Mouse (Mus musculus) c-Kit-negative CD71-positive TER-119-positive erythroid progenitor cells, embryonic 14.5 days (primary cell): ENCODE data around the gene Slc35f2.

ENCODE experiments used
- DNase-seq: peaks from one replicate; pipeline ENCODE4 v3.0.0-alpha.2; 2013; ENCODE audit warnings: low read depth, low spot score

Gene Slc35f2

DNA sequence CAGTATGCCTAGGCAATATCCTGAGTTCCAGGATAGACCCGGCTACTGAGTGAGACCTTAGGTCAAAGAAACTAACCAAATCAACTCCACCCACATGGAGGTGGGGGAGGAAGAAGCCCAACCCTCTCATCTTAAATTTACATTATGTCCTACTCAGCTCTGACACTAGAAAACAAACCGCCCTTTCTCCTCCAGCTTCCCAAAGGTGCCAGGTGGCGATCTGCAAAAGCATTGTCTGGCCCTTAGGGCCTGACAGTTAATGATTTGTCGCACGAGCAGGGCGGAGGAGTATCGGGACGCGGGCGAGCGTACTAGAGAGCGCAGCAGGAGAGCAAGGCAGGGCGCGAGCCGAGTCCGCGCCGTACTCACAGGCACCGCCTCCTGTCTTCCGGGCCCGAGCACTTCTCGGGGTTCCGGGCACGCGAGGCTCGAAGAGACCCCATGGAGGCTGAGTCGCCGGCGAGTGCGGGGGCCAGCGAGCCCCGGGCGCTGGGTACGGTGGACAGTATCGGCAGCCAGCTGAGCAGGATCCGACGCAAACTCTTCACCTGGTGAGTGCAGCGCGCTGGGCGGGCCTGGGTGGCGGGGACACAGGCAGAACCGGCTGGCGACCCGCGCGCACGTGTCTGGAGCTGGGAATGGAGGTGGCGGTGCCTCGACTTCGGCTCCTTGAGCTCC is at the start of gene Slc35f2:
TSS of gene Slc35f2 (plus strand) at position 195 of the 678 bp plus-strand sequence.
- DNase-seq, result no peak

DNA sequence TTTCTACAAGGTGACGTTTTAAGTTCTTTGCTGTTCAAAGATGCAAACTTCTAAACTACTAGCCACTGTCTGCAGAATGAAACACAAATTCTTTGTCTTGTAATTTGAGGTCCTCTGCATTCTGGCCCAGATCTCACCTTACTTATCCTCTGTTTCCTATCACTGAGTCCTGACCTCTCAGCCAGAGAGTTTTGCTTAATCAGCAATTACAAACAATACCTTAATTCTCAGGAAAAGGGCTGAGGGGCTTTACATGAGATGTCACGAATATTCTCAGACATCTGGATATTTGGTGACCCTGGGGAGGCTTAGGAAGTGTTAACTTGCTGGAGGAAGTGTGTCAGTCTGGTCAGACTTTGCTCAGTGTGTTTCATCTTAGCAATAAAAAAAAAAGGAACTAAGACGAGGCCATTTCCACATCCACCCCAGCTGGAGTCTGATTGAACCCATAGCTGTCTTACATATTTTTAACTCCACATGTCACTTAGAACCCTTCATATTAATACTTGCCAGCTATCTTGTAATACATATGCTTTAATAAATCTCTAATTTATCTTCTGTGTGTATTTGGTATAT is 30.4 kb upstream of the Slc35f2 start:
- DNase-seq, result no peak

DNA sequence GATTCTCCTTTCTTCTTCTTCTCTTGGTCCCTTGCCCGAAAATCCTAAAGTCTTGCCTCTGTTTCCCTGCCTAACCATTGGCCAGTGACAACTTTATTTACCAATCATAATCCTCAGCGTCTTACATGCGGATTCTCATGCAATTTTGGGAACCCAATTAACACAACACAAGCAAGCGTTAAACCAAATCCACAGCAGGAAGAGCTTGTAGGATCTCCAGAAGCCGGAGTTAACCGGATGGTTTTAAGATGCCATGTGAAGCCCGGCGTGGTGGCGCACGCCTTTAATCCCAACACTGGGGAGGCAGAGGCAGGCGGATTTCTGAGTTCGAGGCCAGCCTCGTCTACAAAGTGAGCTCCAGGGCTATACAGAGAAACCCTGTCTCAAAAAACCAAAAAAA is 20.9 kb upstream of the Slc35f2 start:
- no peak for DNase-seq

DNA sequence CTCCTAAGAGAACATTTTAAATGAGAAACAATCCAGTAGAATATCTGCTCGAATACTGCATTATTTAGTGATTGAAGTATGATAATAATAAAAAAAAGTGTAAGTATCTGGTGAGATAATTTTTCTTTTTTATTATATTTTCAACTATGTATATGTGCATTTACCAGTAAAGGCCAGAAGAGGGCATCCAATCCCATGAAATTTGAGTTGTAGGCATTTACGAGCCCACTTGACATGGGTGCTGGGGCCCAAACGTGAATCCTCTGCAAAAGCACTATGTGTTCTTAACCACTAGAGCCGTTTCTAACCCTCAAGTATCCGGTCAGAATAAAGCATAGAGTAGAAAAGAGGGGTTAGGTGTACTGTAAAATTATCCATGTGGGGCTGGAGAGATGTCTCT is 20.4 kb upstream of the Slc35f2 start:
- no peak for DNase-seq

DNA sequence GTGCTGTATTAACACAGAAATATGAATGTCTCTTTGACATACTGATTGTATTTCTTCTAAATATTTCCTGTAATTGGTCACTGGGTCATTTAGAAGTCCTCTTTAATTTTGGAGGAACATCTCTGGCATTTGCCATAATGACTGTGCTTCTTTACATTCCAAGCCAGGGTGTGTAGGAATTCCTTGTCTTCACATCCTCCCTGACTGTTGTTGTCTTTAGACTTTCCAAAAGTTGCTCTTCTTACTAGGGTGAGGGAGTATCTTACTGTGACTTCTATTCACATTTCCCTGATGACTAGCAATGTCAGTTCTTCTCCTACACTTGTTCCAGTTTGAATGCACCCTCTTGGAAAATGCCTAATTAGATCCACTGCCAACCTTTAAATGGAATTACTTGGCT is 16.5 kb upstream of the Slc35f2 start:
- DNase-seq, result no peak

DNA sequence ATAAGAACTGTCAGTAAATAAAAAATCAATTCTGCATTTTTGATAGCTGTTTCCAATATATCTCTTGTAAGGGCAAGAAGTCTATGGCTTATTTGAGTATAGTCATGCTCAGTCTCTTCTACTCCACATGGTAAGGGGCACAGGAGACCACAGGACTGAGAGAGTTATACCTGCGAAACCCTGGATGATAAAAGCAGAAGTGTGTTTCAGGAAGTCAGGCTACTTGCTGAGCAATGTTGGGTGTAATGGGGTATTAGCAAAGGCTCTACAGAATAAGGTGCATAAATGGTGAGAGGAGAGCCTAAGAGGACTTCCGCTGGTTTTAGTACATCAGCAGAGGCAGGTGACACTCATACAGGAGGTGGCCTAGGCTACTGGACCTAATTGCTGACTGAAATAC is 13.2 kb upstream of the Slc35f2 start:
- DNase-seq, result no peak

DNA sequence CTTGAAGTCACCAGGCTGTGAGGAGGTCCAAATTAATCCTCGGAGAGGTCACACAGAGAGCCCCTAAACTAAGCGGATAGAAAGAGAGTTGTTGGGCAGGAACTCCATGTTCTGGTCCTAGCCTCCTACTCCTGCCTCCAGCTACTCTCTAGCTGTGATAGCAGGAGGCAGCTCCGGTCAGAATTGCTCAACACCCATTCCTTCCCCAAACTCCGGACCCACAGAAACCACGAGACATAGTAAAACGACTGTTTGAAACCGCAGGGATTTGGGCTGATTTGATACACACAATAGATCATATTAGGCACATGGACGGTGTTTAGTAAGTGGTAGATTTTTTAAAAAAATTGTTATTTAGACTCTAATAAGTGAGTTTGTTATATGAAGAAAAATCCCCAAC is 6.6 kb upstream of the Slc35f2 start:
- DNase-seq, result no peak

DNA sequence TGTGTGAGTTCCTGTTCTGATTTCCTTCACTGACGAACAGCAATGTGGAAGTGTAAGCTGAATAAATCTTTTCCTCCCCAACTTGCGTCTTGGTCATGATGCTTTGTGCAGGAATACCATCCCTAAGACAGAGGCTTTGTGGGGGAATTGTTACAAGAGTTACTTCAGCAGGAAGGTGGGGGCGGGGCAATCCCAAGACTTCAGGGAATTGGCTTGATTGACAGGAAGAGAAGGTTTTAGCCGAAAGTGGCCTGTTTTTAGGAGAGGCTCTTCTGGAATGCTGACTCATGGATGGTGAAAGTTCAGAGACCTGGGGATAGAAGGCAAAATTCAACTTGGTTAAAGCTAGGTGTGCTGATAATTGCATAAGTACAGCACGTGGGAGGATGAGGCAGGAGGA is 2.9 kb upstream of the Slc35f2 start:
- DNase-seq, result no peak

DNA sequence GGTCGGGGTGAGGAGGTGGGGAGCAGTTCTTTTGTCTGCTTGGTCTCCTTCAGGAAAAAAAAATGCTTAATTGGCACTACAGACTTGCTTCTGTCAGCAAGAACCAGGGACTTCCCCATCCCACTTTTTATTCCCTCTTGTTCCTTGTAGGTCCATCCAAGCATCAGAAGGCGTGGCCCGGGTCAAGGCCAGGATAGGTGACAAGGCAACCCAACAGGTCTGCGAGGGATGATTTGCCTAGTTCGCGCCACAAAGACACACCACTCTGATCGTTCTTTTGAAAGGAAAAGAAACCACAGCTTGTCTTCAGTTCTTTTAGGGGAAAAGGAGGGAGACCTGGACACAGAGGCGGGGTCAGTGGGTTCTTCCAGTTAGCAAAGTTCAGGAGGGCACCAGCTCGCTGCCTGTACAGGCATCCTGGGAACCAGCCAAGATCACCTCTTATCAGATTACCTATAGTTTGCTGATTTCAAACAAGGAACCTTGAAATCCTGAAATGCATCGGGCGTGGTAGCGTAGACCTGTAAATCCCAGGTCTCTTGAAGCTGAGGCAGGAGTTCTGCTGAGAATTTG is 481 bp upstream of the Slc35f2 start:
- DNase-seq, result no peak

DNA sequence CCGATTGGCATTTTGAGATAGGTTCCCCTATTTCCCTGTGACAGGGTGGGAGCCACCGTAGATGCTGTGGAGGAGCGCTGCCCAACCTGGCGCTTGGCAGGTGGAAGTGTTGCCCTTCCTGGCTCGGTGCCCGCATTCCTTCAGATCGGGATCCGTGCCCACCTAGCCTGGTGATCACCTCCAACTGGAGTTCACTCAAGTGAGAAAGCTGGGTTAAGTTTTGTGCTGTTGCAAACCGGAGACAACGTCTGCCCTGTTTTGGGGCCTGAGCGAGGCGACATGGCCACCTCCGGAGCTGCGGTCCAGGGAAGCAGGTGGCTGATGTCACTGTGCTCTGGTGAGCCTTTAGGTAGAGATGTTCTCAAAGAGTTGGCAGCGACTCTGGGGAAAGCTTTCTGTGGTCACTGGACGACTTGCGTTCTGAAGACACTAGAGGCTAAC is 803 bp downstream of the Slc35f2 start:
- no peak for DNase-seq

DNA sequence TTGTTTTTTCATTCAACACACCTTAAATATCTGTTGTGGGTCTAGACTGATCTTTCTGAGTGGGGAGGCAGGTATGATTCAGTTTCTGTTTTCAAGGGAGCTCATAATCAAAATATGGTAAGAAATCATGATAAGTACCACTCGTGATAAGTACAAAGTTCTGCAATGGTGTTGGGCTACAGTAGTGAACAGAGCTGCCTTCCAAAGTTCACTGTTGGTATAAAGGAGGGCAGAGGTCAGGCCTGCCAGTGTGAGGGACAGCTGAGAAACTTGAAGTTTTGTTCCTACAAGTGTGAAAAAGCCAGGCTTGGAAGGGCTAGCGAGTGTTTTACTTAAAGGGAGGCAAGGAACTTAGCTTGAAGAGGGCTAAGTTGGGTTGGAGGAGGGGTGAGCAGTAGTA is 4.2 kb downstream of the Slc35f2 start:
- no peak for DNase-seq

DNA sequence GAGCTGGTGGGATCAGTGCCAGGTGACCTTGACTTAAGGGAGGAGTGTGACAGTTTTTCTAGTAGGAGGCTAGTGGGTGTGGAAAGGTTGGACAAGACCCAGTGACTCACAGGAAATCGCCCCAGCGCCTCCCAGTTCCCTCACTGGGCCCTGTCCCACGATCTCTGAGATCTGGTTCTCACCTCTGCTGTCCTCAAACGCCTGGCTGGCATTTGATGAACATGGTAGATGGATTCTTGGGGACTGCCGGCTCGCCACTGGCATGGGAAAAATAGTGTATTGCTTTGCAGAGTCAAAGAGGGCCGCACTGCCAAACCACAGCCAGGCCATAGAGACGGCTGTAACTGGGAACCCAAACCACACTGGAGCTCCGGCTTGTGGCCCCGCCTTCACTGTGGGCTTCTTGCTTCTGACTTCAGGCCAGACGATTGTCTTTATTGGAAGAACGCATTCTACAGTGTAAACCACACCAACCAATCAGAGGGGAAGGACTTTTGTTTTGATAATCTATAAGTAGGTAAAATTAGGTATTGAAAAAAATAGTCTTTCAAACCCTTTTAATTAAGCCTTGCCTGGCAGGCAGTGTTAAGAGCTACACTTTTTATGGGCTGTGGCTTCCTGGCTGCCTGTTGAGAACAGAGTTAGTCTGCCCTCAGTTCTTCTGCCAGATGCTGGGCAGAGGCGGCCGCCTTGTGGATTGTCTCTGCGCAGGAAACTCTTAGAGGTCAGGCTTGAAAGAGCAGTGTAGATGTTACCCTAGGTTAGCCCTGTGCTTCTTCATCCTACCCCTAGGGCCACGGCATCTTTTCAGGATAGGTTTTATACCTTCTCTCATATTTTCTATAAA is 15.4 kb downstream of the Slc35f2 start:
- no peak for DNase-seq

DNA sequence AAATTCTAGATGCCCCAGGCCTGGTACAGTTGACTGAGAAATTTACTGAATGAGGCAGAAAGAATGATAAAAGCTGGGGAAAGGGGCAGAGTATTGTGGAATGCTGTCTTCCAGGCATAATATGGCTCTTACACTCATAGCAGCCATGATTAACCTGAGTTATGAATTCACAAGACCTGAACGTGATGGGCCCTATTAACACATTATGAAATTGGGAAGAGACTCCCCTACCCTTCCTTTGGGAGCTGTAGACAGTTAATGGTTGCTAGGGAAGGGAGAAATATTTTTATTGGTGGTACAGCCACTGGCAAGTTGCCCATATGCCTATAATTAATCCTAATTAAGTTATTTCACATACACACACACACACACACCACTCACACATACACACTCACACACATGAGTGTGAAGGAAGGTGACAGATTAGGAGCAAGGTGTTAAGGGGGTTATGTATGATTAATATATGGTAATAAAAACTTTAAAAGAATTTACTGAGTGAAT is 22.5 kb downstream of the Slc35f2 start:
- no peak for DNase-seq

DNA sequence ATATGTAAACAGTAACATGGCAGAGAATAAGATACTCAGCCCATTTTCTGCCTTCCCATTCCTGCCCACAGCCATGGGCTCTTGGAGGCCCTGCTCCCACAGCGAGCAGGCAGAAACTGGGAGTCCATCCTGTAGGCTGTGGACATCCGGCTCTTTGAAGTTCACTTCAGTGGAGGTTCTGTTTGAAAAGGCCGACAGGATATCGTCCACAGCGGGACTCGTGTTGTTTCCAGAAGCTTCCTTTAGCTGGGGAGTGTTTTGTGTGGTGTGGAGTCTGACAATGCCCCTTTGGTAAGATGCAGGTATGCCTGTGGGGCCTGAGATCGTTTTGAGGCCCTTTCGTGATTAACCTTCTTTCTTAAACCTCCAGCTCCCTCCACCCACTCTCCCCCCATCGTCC is 23.2 kb downstream of the Slc35f2 start:
- DNase-seq, result no peak

DNA sequence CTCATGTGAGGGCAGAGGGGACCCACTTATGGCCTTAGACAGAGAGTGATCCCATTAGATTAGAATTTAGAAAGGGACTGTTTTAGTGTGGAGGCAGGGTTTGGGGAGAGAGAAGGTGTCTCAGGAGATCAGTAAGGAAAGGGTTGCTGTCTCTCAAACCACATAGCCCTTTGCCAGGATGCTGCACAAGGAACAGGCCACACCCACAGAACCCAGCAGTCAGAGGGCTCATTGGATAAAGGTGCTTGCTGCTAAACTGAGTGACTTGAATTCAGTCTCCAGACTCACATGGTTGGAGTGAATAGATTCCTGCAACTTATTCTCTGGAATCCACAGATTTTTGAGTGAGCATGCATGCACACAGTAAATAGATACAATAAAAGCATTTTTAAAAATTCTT is 24.0 kb downstream of the Slc35f2 start:
- no peak for DNase-seq

DNA sequence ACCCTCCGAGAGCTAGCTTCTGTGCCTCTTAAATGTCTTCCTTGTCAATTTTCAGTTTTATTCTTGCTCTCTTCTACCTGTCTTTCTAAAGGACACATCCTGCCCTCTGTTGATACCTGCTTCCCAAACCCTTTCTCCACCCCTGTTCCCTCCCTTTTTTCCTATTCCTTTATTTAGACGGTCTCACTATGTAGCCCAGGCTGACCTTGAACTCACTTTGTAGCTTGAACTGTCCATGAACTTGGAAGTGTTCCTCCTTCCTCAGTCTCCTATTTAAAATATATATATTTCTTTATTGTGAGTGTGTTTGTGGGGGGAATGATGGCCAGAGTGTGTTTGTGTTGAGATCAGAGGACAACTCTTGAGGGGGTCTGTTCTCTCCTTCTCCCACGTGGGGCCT is 25.0 kb downstream of the Slc35f2 start:
- DNase-seq, result no peak

DNA sequence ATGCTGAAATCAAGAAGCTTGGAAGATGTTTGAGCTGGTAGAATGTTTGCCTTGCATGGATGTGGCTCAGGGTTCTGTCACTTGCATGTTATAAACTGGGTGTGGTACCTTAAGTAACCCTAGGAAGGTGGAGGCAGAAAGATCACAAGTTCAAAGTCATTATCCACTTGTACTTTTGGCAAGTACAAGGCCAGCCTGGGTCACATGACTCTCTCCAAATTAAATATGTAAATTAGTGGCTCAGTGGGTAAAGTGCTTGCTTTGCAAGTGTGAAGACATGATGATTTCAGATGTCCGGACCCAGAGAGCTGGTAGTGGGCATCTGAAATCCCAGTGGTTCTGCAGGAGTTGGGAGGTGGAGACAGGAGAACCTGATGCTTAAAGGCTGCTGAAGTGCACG is 25.8 kb downstream of the Slc35f2 start:
- no peak for DNase-seq

DNA sequence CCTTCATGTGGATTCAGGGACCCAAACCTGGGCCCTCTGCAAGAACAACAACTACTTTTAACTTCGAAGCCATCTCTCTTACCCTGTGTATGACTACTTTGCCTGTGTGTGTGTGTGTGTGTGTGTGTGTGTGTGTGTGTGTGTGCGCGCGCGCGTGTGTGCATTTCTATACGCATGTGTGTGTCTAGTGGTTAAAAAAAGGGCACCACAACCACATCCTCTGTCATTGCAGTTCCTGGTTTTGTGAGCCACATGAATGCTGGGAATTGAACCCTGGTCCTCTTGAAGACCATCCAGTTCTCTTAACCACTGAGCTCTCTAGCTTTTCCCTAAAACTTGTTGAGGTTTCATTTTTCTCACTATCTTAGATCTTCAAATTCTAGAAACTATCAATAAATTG is 31.6 kb downstream of the Slc35f2 start:
- DNase-seq, result no peak

DNA sequence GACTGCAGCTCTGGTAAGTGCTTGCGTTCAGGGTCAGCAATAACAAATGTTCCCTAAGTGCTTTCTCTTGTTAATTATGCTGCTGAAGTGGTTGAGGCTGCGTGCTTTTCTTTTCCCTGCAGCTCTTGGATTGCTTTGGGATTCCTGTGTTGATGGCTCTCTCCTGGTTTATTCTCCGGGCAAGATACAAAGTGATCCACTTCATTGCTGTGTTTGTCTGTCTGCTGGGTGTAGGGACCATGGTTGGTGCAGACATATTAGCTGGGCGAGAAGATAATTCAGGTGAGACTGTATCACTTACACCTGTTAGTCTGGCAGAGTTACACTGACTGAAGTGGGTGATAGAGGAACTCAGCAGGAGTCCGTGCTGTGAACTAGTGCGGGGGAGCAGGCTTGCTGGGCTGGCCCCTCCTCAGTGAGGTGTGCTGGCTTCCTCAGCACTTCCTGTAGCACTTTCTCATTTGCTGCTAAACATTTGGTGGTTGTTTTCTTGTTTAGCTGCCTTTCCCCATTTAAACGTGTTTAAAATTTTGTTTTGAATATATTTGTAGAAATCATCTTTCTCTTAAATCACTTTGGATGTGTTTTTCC is 35.3 kb downstream of the Slc35f2 start:
- no peak for DNase-seq

DNA sequence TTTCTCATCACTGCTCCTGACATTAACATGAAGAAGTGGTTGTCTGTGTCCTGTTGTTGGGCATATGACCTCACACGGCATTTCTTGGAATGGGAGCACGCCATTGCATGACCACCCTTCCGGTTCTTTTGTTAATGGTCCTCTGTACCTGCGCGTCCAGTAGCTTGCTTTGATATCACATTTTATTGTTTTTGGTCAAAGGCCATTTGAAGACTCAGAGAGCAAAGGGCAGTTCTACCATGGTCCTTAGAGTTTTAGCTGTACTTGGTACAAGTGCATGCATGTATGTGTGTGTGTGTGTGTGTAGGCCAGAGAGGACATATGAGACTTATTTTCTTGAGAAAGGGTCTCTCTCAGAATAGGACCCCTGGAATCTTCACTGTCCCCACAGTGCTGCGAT is 42.1 kb downstream of the Slc35f2 start:
- no peak for DNase-seq

DNA sequence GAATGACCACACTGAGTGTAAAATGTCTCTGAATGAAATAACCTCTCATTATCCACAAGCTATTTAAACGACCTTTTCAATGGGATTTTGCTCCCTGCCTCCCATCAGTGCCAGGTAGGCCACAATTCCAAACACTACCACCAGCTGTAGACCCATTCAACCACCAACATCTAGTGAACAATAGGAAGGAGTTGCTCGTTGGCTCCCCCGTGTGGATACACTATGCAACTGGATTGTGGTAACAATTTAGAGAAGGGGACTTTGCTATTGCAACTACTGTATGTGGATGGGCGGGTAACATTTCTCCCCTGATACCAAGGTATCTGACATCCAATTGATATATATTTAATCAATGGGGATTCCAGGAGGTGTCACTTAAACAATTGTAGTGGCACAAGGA is 47.4 kb downstream of the Slc35f2 start:
- peak; percentile 3 for DNase-seq

DNA sequence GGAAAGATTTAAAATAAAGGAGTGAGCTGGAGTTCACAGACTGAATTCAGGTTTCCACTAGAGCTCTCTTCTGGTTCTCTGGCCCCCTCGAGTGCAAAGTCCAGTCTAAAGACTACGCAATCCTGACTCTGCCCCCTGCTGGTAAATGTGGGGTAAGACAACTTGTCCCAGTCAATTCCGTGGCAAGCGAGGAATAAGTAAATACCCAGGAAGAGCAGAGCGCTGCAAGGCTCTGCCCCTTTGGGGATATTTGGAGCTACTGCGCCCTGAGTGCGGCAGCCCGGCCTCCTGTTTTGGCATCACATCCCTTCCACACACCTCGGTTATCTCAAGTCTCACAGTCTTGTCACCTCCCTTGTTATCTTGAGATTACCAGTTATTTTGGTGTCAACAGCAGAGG is 54.0 kb downstream of the Slc35f2 start:
- peak; percentile 2 for DNase-seq
